Mouse (Mus musculus) liver, adult 2 months (tissue): ENCODE measurements around the gene Pcbp1.

Experiments used
- CTCF ChIP-seq: fragments of 200-500 bp; IDR thresholded peaks from 2 replicates; pipeline ENCODE4 v1.5.1; 2011; ENCODE audit warnings: low read depth, low read length, control low read depth
- POLR2A ChIP-seq: fragments of 200-500 bp; IDR thresholded peaks from 2 replicates; pipeline ENCODE4 v1.6.1; 2011; ENCODE audit warnings: low read length, control low read depth; ENCODE audit not compliant: insufficient read depth; ENCODE audit errors: extremely low read depth

DNA sequence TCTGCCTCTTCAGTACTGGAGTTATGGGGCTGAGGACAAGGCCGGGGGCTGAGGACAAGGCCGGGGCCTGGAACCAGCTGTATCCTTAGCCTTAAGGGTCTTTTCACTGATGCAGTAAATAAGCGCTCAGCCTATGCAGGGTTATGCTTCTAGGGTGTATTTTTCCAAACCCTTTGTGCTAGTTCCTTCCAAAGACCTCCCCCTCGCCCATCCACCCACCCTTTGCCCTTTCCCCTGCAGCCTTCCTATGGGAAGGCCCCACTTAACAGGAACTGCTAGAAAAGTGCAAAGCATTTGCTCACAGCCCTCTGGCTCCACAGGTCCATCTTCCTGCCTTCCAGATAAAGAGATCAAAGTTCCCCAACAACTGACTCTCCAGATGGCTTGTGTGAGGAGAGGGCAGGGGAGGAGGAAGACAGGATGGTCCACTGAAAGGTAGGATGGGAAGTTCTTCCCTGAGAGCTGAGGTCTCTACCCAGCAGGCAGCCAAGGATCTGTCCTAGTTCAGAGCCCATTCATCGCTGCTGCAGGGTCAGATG lies 26.5 kb downstream of the Pcbp1 start:
- no peak for TF ChIP-seq CTCF
- TF ChIP-seq POLR2A = no peak
